Mouse (Mus musculus) brain, adult 2 months (tissue): ENCODE measurements around the gene Rbm25.
"Not testable (repeated sequence)": the region's sequence is repeated elsewhere in the genome, so short reads cannot be mapped to it uniquely, and the experiment has no call there.

ENCODE experiments used
- DNase-seq: peaks from one replicate; pipeline ENCODE4 v3.0.0; 2011; ENCODE audit warnings: low read depth, low spot score

Gene Rbm25

DNA sequence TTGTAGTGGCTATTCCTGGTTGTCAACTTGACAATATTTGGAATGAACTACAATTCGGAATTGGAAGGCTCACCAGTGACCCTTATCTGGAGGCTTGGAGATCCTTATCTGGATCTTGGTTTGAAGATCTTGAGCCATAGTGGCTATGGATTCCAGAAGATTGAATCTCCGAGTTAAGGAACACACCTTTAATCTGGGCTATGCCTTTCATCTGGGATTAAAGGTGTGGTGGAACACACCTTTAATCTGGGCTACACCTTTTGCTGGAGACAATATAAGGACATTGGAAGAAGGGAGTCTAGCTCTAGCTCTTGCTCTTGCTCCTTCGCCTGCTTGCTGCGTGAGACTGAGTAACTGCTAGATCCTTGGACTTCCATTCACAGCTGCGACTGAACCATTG lies at the start of gene Rbm25:
Gene Rbm25 (plus strand): TSS at position 301 of the 400 bp plus-strand sequence.
- not testable (repeated sequence) for DNase-seq

DNA sequence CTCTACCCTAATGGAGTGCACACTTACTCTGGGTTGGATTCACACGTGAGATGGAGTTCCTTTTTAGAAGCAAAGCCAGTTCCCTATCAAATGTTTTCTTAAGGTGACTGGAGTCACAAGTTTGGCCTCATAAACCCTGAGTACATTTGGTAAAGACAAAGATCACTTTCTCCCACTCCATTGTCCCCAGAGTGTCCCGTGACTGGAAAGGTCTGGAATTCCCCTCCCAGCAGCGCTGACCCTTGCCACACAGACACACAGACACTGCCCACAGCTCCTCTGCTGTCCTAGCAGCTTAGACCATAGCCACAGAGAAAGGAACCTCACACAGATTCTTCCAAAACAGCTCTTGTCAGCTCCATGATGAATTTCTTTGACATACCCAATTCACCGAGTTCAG lies 48.9 kb upstream of the Rbm25 start:
- no peak for DNase-seq

DNA sequence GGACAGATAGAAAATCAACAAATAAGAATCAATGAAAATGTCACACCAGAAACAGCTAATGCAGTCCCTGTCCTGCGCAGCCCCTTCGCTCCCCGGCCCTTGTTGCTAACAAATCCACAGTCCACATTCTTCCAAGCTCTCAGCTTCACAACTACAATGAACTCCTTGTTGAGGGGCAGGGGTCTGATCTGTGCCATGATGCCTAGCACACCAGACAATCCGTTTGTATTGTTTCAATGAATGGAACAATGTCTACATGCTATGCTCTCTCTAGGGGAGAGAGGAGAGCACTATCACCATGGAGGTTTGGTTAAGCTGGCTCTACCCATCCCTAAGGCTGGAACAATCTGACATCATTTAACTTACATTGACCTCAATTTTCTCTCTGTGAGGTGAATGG lies 48.3 kb upstream of the Rbm25 start:
- peak; percentile 77 for DNase-seq

GRCm38 (mm10) chr12:83586628-83587027 lies 44.4 kb upstream of the Rbm25 start:
- DNase-seq = no peak

- DNase-seq = peak; percentile 20
These were observed 39.1 kb upstream of the Rbm25 start for GRCm38 (mm10) chr12:83591754-83592501.

DNA sequence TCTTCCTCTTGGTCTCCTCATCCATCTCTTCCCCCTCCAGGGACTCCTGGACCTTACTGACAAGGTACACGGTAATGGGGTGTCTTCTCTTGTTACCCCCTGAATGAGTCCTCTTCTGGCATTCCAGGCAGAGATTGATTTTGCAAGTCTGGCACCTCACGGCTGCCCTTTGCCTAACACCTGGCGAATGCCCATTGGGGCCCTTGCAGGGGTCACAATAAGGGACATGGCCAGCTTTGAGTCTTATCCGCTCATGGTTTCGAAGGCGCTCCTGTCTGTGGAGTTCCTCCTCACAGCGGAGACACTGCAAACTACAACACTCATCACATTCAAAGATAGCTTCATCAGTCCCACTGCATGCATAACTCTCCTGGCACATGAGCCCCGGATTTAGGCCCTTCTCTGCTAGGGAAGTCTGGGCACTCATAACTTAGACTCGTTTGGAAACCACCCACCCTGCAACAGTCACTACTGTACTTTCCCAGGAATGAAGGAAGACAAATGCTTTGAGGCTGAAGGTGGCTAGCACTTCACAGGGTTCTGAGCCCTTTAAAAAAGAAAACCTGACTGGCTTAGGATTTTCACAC lies 36.5 kb upstream of the Rbm25 start:
- peak; percentile 57 for DNase-seq

DNA sequence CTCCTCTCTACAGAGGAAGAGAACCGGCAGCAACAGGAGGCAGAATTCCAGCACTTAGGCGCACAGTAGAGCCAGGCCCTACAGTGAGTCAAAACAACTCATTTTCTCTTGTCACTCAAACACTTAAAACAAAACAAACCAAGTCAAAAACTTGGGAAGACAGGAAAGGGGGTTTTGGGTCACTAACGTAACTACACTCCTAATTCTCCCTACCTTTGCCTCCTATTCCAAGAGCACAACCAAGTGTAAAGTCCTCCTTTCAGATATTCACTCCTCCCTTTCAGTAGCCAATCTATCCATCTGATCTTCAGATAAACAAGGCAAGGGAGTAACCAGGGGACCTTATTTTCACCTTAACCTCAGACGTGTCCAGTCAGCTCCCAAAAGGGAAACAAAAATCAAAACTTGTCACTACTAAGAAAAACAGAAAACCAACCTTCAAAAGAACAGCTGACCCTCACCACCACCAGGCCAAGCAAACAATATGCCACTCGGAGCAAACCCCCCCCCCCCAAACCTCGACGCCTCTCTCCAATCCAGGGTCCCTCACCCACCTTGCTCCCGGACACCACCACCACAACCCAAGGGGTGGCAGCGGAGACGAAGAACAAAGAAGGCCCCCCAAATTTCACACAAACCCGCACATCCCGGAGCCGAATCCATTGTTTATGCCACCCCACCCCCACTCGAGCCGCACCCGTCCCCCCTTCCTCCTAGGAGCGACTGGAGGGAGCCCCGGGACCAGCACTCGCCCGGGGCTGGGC lies 34.7 kb upstream of the Rbm25 start:
- peak; percentile 29 for DNase-seq

- DNase-seq = peak; percentile 99
These were observed 34.0 kb upstream of the Rbm25 start, which contains the start of gene Zfyve1 for GRCm38 (mm10) chr12:83597025-83597501. Gene Zfyve1, minus strand, starts transcription at chr12:83597222.

DNA sequence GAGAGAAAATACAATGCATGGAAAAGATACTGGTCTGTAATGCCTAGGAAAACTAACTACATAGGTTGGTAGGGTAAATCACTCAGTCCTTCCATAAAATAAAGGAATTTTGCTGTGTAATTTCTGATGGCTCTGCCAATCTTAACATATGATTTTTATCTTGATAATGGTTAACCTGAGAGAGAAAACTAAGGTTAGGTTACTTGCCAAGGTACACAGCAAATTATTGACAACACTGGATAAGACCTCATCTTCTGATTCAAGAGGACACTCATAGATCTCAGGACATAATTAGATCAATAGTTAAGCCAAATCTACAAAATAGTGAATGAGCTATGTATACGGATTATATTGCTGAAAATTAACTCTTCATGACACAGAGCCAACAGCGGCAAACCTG lies 33.2 kb upstream of the Rbm25 start:
- no peak for DNase-seq

DNA sequence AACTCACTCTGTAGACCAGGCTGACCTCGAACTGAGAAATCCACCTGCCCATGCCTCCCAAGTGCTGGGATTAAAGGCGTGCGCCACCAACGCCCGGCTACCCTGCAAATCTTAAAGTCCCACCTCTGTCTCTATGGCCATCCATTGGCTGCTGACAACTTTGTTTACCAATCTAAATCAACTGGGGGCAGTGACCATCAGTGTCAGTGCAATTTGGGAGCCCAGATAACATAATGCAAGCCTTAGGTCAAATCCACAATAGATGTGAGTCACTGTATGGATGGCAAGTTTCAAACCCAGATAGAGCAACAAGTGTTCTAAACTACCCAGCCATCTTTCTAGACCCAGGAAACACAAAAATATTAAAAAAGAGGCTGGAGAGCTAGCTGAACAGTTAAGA lies 28.8 kb upstream of the Rbm25 start:
- no peak for DNase-seq

DNA sequence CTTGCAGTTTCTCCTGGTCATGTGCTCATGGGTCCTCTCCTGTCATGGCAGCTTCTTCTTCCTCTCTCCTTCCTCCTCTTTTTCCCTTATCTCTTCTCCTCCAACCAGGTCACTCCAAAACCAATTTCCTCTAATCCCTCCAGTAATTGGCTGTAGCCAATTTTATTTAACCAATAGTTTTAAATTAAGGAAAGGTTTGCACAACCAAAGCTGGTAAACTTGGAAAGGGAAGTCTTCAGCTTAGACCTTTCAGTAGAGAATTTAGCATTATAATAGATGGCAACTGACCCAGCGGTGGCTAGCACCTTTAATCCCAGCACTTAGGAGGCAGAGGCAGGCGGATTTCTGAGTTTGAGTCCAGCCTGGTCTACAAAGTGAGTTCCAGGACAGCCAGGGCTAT lies 24.6 kb upstream of the Rbm25 start:
- not testable (repeated sequence) for DNase-seq

DNA sequence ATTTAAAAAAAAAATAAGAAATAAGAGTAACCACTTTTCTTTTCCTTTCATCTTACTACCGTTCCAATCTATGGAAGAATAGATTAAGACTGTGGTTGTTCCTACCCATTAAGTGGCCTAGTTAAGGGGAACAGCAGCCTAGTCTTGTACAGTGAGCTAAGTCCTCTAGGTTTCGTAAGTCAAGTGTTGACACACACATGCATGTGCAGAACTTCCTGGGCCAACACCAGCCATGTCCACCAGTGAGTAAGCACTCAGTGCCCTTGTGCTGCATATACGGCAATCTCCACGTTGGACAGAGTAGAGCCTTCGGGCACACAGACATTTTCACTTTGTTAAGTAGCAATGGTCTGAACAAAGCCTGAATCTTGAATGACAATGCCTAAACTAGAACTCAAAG lies 13.8 kb upstream of the Rbm25 start:
- no peak for DNase-seq

GRCm38 (mm10) chr12:83618981-83619380 lies 12.1 kb upstream of the Rbm25 start:
- no peak for DNase-seq

DNA sequence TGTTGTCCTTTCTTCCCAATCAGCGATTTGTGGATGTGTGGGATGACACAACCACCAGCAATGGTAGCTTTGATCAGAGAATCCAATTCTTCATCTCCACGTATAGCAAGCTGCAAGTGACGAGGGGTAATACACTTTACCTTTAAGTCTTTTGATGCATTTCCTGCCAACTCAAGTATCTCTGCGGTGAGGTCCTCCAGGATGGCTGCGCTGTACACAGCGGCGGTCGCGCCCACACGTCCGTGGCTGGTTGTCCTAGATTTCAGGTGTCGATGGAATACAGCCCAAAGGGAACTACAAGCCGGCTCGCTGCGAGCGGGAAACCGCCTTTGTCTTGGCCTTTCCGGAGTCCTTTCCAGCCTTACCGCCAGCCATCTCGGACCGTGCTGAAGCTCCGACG lies 10.3 kb upstream of the Rbm25 start:
- not testable (repeated sequence) for DNase-seq

- DNase-seq = no peak
These were observed 8.8 kb upstream of the Rbm25 start for GRCm38 (mm10) chr12:83622031-83622755.

- no peak for DNase-seq
These were observed 6.7 kb upstream of the Rbm25 start for GRCm38 (mm10) chr12:83624321-83624720.

GRCm38 (mm10) chr12:83631743-83632679 lies 975 bp downstream of the Rbm25 start:
- peak; percentile 100 for DNase-seq

- DNase-seq = peak; percentile 54
These were observed 1.6 kb downstream of the Rbm25 start for GRCm38 (mm10) chr12:83632680-83633025.

GRCm38 (mm10) chr12:83633807-83634206 lies 2.8 kb downstream of the Rbm25 start:
- no peak for DNase-seq

GRCm38 (mm10) chr12:83641233-83641632 lies 10.2 kb downstream of the Rbm25 start:
- no peak for DNase-seq

GRCm38 (mm10) chr12:83643116-83643515 lies 12.1 kb downstream of the Rbm25 start:
- DNase-seq = peak; percentile 6
